Mouse (Mus musculus): ENCODE measurements around the gene Cd59a. TPM values are rescaled to one million over a fixed set of nuclear protein-coding genes. Genes with fewer than 3 reads are reported as not detected.
"Not testable (repeated sequence)": the region's sequence is repeated elsewhere in the genome, so short reads cannot be mapped to it uniquely, and the experiment has no call there.

Cd59a gene
- polyA plus RNA-seq (2014; fragmentation: Nextera tagmentation; extraction: Ambion mirVana): 89.4 and 89.9 TPM in 2 replicates

DNA sequence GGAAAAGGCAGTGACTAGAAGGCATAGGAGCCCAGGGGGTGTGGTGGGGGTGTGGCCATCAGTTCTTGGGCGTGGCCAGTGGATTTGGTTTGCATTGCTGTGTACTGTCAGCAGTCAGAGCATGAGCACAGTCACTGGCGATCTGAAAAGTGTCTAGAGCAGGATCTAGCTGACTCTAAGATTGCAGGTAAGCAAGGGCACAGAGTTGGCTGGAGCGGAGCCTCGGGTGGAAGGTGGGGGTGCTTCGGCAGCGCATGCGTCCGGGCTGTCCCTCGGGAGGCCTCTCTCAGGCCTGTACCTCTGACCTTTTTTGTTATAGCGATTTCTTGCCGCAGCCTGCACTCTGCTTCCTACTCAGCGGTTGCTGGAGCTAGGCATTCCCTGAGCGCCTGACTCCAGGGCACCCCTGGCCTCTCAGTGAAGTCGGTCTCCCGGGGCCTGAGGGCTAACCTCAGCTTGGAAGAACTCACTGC lies at the start of gene Cd59a:
Gene Cd59a (plus strand): TSS at position 61 of the 473 bp plus-strand sequence.
- no peaks in the 10 kb centered on the region for H3K36me3 ChIP-seq (ENCODE audit: control insufficient read depth, insufficient read depth, low read length)

DNA sequence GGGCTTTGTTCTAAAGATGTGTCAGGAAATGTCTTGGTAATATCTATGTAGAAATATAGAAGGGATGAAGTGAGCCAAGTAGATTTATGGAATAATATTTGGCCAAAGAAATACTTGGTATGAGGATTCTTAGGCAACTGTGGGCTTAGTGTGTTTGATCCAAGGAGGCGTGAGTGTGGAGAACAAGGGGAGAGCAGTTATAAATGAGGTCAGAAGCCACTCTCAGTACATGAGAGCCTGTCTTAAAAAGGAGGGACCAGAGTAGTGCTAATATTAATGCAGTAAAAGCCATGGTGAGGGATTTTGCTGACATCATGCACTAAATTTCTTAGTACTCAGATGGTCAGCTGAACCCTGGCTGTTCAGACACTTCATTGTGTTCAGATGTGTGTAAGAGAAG lies 37.2 kb upstream of the Cd59a start:
- ATAC-seq (replicated peaks; ENCODE audit: insufficient number of reproducible peaks, low FRiP score, low TSS enrichment): no peak
- 90% methylated on average over 1 of the region's 1 CpGs for WGBS (ENCODE audit: insufficient replicate concordance)
- no peaks in the 10 kb centered on the region for H3K4me1 ChIP-seq (ENCODE audit: control insufficient read depth, insufficient read depth, low read length)
- H3K27ac ChIP-seq (ENCODE audit: low read depth, low read length): no peak overlapping the region
- no peaks in the 10 kb centered on the region for H3K27me3 ChIP-seq (ENCODE audit: control insufficient read depth, insufficient read depth, low read length)
- H3K36me3 ChIP-seq (ENCODE audit: control insufficient read depth, insufficient read depth, low read length): peaks cover 11% of the 10 kb centered on the region; the same call in 1 of the 2 replicates
- no peak overlapping the region for H3K4me3 ChIP-seq (ENCODE audit: low read depth, low read length)
- no peaks in the 10 kb centered on the region for H3K9me3 ChIP-seq (replicated peaks; ENCODE audit: control insufficient read depth, low read length)
- no peak overlapping the region for H3K4me2 ChIP-seq
- H3K9ac ChIP-seq (ENCODE audit: low read depth, low read length): no peak overlapping the region

More for the DNA sequence above, at the start of gene Cd59a:
- Histone ChIP-seq H3K4me1 (ENCODE audit: control insufficient read depth, insufficient read depth, low read length) (peaks cover 15% of the 10 kb centered on the region), H3K9ac (ENCODE audit: low read depth, low read length) (peak within 1 kb of the TSS; percentile 67), H3K4me2 (peak within 1 kb of the TSS; percentile 62), H3K27me3 (ENCODE audit: control insufficient read depth, insufficient read depth, low read length) (no peaks in the 10 kb centered on the region), H3K4me3 (ENCODE audit: low read depth, low read length) (peak within 1 kb of the TSS; percentile 64), H3K27ac (ENCODE audit: low read depth, low read length) (peak within 1 kb of the TSS; percentile 89), H3K9me3 (replicated peaks; ENCODE audit: control insufficient read depth, low read length) (no peaks in the 10 kb centered on the region)
- peak; percentile 85 for ATAC-seq (replicated peaks; ENCODE audit: insufficient number of reproducible peaks, low FRiP score, low TSS enrichment)
- WGBS (ENCODE audit: insufficient replicate concordance): 3% methylated on average over 15 of the region's 15 CpGs

DNA sequence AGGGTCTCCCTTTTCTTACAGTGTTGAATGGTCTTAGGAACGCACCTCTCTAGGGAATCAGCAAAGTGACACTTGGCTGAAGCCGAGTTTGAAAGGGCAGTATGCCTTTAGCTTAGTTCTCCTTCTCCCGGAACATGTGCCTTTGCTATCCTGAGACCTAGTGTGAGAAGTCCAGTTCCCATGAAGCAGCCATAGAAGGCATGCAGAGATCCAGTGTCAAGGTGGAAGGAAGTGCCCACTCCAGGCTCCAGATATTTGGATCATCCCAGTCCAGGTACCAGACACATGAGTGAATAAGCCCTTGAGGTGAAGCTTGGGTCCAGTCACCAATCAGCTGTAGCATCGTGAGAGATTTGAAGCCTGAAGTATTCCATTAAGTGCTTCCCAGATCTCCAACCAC lies 36.6 kb upstream of the Cd59a start:
- no peak overlapping the region for H3K4me2 ChIP-seq
- H3K27ac ChIP-seq (ENCODE audit: low read depth, low read length): no peak overlapping the region
- WGBS (ENCODE audit: insufficient replicate concordance): 86% methylated on average over 4 of the region's 4 CpGs
- no peak for ATAC-seq (replicated peaks; ENCODE audit: insufficient number of reproducible peaks, low FRiP score, low TSS enrichment)
- H3K4me1 ChIP-seq (ENCODE audit: control insufficient read depth, insufficient read depth, low read length): no peaks in the 10 kb centered on the region
- peaks cover 11% of the 10 kb centered on the region; the same call in 1 of the 2 replicates for H3K36me3 ChIP-seq (ENCODE audit: control insufficient read depth, insufficient read depth, low read length)
- H3K9ac ChIP-seq (ENCODE audit: low read depth, low read length): no peak overlapping the region
- no peaks in the 10 kb centered on the region for H3K27me3 ChIP-seq (ENCODE audit: control insufficient read depth, insufficient read depth, low read length)
- H3K4me3 ChIP-seq (ENCODE audit: low read depth, low read length): no peak overlapping the region
- no peaks in the 10 kb centered on the region for H3K9me3 ChIP-seq (replicated peaks; ENCODE audit: control insufficient read depth, low read length)

DNA sequence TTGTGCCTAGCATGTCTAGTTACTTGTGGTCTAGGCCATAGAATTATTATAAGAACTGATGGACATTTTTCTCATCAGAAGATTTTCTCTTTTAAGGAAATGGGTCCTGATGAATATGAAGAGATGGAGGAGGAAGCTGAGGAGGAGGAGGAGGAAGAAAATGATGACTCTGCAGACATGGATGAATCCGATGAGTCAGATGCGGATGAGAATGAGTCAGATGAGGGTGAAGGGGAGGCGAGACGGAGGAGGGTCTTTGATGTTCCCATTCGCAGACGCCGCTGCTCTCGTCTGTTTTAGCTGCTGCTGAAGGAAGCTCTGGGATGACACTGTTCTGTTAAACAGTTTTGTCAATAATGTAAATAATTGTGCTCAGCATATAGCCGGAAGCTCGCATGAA lies 35.8 kb upstream of the Cd59a start:
- H3K27ac ChIP-seq (ENCODE audit: low read depth, low read length): no peak overlapping the region
- H3K9ac ChIP-seq (ENCODE audit: low read depth, low read length): no peak overlapping the region
- no peaks in the 10 kb centered on the region for H3K9me3 ChIP-seq (replicated peaks; ENCODE audit: control insufficient read depth, low read length)
- H3K4me2 ChIP-seq: no peak overlapping the region
- 0 out of 2 replicates have a peak, but pooled peaks cover 11% of the 10 kb centered on the region for H3K36me3 ChIP-seq (ENCODE audit: control insufficient read depth, insufficient read depth, low read length)
- no peak overlapping the region for H3K4me3 ChIP-seq (ENCODE audit: low read depth, low read length)
- no peaks in the 10 kb centered on the region for H3K4me1 ChIP-seq (ENCODE audit: control insufficient read depth, insufficient read depth, low read length)
- no peak for ATAC-seq (replicated peaks; ENCODE audit: insufficient number of reproducible peaks, low FRiP score, low TSS enrichment)
- WGBS (ENCODE audit: insufficient replicate concordance): 79% methylated on average over 10 of the region's 10 CpGs
- no peaks in the 10 kb centered on the region for H3K27me3 ChIP-seq (ENCODE audit: control insufficient read depth, insufficient read depth, low read length)

DNA sequence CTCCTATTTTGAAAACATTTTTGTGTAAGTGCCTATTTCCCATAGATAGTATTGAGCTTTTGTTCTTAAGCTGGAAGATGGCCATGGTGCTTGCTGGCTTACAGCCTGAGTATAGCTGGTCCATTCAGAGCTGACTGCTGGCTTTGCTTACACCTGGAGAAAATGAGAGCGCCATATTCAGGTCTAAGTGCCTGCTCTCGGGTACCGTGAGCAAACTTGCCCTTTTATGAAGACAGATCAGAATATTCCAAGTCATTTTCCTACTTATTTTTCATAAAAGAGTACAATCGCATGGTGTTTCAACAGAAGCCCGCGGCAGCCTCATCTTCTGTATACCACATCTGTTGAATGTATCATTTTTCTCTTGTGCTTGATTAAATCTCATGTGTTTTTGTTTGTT lies 34.6 kb upstream of the Cd59a start:
- Histone ChIP-seq H3K9ac (ENCODE audit: low read depth, low read length) (no peak overlapping the region), H3K36me3 (ENCODE audit: control insufficient read depth, insufficient read depth, low read length) (0 out of 2 replicates have a peak, but pooled peaks cover 5% of the 10 kb centered on the region), H3K9me3 (replicated peaks; ENCODE audit: control insufficient read depth, low read length) (no peaks in the 10 kb centered on the region), H3K27ac (ENCODE audit: low read depth, low read length) (no peak overlapping the region), H3K4me2 (no peak overlapping the region), H3K4me3 (ENCODE audit: low read depth, low read length) (no peak overlapping the region), H3K27me3 (ENCODE audit: control insufficient read depth, insufficient read depth, low read length) (no peaks in the 10 kb centered on the region), H3K4me1 (ENCODE audit: control insufficient read depth, insufficient read depth, low read length) (no peaks in the 10 kb centered on the region)
- WGBS (ENCODE audit: insufficient replicate concordance): 95% methylated on average over 6 of the region's 6 CpGs
- no peak for ATAC-seq (replicated peaks; ENCODE audit: insufficient number of reproducible peaks, low FRiP score, low TSS enrichment)

DNA sequence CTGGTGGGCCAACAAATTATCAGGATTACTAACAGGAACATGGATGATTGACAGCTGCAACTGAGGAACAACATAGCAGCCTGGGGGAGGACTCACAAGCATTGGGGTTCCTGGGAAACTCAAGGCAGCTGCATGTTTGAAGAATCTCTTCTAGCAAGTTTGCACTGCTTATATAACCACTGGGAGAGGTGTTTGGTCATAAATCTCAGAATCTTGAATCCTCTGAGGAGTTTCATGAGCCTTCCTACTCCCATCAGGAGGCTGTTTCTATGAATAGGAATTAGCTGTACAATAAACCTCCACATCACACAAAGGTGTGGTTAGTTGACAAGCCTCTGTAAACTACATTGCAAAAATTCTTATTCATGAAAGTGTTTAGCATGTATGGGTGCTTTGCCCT lies 32.9 kb upstream of the Cd59a start:
- Histone ChIP-seq H3K4me3 (ENCODE audit: low read depth, low read length) (no peak overlapping the region), H3K27me3 (ENCODE audit: control insufficient read depth, insufficient read depth, low read length) (no peaks in the 10 kb centered on the region), H3K4me1 (ENCODE audit: control insufficient read depth, insufficient read depth, low read length) (no peaks in the 10 kb centered on the region), H3K27ac (ENCODE audit: low read depth, low read length) (no peak overlapping the region), H3K9ac (ENCODE audit: low read depth, low read length) (no peak overlapping the region), H3K4me2 (no peak overlapping the region), H3K9me3 (replicated peaks; ENCODE audit: control insufficient read depth, low read length) (no peaks in the 10 kb centered on the region), H3K36me3 (ENCODE audit: control insufficient read depth, insufficient read depth, low read length) (0 out of 2 replicates have a peak, but pooled peaks cover 5% of the 10 kb centered on the region)
- no peak for ATAC-seq (replicated peaks; ENCODE audit: insufficient number of reproducible peaks, low FRiP score, low TSS enrichment)

DNA sequence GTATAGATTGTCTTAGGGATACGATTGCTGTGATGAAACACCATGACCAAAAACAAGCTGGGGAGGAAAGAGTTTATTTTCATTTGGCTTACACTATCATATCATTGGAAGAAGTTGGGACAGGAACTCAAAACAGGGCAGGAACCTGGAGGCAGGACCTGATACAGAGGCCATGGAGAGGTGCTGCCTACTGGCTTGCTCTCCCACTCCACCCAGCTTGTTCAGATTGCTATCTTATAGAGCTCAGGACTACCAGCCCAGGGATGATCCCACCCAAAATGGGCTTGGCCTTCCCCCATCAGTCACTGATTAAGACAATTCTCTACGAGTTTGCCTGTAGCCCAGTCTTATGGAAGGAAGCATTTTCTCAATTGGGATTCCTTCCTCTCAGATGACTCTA lies 31.4 kb upstream of the Cd59a start:
- Histone ChIP-seq H3K27me3 (ENCODE audit: control insufficient read depth, insufficient read depth, low read length) (no peaks in the 10 kb centered on the region), H3K9me3 (replicated peaks; ENCODE audit: control insufficient read depth, low read length) (no peaks in the 10 kb centered on the region), H3K9ac (ENCODE audit: low read depth, low read length) (no peak overlapping the region), H3K4me3 (ENCODE audit: low read depth, low read length) (no peak overlapping the region), H3K27ac (ENCODE audit: low read depth, low read length) (no peak overlapping the region), H3K4me2 (no peak overlapping the region), H3K4me1 (ENCODE audit: control insufficient read depth, insufficient read depth, low read length) (no peaks in the 10 kb centered on the region), H3K36me3 (ENCODE audit: control insufficient read depth, insufficient read depth, low read length) (0 out of 2 replicates have a peak, but pooled peaks cover 5% of the 10 kb centered on the region)
- WGBS (ENCODE audit: insufficient replicate concordance): 69% methylated on average over 2 of the region's 2 CpGs
- no peak for ATAC-seq (replicated peaks; ENCODE audit: insufficient number of reproducible peaks, low FRiP score, low TSS enrichment)

DNA sequence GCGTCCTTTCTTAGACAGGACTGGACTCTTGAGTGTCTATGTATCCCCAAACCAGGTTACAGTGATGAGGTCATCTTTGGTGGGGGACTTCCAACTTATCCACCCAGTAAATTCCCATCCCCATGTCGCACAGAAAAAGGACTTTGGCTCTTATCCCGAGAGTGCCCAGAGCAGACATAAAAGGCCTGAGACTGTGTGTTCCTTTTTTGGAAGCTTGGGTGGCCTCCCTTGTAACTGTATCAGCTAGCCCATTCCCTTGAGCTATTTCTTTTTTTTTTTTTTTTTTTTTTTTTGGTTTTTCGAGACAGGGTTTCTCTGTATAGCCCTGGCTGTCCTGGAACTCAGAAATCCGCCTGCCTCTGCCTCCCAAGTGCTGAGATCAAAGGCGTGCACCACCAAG lies 30.1 kb upstream of the Cd59a start, which contains the start of gene Gm10912:
Gene Gm10912 (plus strand): TSS at position 301 of the 400 bp plus-strand sequence.
- H3K36me3 ChIP-seq (ENCODE audit: control insufficient read depth, insufficient read depth, low read length); H3K4me3 ChIP-seq (ENCODE audit: low read depth, low read length); H3K9me3 ChIP-seq (replicated peaks; ENCODE audit: control insufficient read depth, low read length); H3K27ac ChIP-seq (ENCODE audit: low read depth, low read length); ATAC-seq (replicated peaks; ENCODE audit: insufficient number of reproducible peaks, low FRiP score, low TSS enrichment); H3K9ac ChIP-seq (ENCODE audit: low read depth, low read length); H3K27me3 ChIP-seq (ENCODE audit: control insufficient read depth, insufficient read depth, low read length); H3K4me1 ChIP-seq (ENCODE audit: control insufficient read depth, insufficient read depth, low read length); H3K4me2 ChIP-seq: not testable (repeated sequence)
- 86% methylated on average over 5 of the region's 6 CpGs for WGBS (ENCODE audit: insufficient replicate concordance)

DNA sequence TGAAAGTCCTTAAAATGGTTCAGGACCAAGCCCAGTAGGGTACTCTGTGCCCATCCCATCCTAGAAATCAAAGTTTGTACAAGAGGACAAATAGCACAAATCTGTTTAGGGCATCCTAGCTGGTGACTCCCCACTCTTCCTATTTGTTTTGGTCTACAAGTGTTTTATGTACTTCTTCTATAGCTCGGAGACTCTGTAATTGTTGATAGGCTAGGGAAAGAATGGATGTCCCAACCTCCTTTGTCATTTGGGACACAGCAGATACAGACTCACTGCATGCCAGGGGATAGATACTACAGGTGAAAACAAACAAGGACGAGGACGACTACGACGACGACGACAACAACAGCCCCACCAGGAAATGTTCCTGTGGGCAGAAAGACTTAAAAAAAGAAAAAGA lies 27.2 kb upstream of the Cd59a start, which contains the start of gene Gm10799:
Gene Gm10799 (minus strand): TSS at position 101 of the 400 bp plus-strand sequence.
- not testable (repeated sequence) for H3K27ac ChIP-seq (ENCODE audit: low read depth, low read length); H3K4me3 ChIP-seq (ENCODE audit: low read depth, low read length); H3K27me3 ChIP-seq (ENCODE audit: control insufficient read depth, insufficient read depth, low read length); H3K9ac ChIP-seq (ENCODE audit: low read depth, low read length); H3K4me2 ChIP-seq; H3K4me1 ChIP-seq (ENCODE audit: control insufficient read depth, insufficient read depth, low read length); ATAC-seq (replicated peaks; ENCODE audit: insufficient number of reproducible peaks, low FRiP score, low TSS enrichment); H3K36me3 ChIP-seq (ENCODE audit: control insufficient read depth, insufficient read depth, low read length); H3K9me3 ChIP-seq (replicated peaks; ENCODE audit: control insufficient read depth, low read length)
- 74% methylated on average over 7 of the region's 7 CpGs for WGBS (ENCODE audit: insufficient replicate concordance)
